Mouse (Mus musculus): ENCODE measurements at regions not wholly inside any gene's neighbourhood (a gene's known extent, or its start where the extent isn't known, plus 50 kb on each side); places are given as distances from the start of the nearest gene placed in this dataset.

DNA sequence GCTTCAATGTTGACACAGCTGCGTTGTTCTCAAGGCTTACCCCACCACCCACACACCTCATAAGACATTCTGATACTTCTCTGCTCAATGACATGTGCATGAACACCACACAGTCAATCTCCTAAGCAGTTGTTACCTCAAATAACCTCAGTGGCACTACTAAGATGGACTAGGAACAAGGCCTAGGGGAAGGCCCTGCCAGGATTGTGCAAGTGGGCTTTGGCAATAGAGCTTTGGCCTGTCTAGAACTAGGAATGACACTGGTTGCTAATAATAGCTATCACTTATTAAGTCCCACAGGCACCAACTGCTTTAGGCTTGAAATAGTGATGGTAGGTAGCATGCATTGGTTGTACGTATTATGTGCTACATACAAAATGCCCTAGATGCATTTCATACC lies 169.7 kb upstream of the Nabp1 start:
- no peak for DNase-seq (ENCODE audit: low spot score in 2 of 2)

DNA sequence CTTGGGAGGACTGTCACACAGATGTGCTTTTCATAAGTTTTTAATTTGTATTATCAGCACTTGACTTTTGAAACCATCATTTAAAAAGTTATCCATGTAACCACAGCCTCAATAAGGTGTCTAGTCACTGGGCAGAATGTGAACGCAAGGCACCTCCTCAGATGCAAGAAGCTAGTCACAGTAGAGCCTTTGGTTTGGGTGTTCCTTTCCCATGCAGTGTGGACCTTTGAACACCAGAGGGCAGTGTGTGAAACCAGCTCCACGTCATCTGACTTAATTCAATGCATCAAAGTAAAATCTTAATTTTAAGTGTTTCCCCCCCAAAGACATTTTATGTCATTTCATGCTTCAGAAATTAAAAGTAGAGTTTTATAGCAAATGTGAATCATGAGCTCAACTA lies 166.2 kb upstream of the Nabp1 start:
- DNase-seq (ENCODE audit: low spot score in 2 of 2) = peak; percentile 38 to 59

DNA sequence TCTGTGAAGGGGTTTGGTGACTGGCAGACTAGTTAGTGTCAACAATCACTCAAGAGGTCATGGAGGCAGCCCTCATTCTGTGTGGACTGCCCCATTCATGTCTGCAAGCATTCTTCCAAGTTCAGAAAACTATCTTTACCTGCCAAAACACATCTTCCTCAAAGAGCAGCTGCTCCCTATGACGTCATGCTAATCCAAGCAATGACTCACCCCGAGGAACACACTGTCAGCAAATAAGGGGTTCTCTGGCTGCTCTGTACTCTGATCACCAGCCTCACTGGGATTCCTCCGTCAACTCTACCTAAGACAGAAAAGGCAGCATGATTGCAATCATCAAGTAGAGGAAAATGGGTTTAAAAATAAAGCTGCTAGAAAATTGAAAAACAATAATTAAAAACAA lies 165.4 kb upstream of the Nabp1 start:
- no peak for DNase-seq (ENCODE audit: low spot score in 2 of 2)

DNA sequence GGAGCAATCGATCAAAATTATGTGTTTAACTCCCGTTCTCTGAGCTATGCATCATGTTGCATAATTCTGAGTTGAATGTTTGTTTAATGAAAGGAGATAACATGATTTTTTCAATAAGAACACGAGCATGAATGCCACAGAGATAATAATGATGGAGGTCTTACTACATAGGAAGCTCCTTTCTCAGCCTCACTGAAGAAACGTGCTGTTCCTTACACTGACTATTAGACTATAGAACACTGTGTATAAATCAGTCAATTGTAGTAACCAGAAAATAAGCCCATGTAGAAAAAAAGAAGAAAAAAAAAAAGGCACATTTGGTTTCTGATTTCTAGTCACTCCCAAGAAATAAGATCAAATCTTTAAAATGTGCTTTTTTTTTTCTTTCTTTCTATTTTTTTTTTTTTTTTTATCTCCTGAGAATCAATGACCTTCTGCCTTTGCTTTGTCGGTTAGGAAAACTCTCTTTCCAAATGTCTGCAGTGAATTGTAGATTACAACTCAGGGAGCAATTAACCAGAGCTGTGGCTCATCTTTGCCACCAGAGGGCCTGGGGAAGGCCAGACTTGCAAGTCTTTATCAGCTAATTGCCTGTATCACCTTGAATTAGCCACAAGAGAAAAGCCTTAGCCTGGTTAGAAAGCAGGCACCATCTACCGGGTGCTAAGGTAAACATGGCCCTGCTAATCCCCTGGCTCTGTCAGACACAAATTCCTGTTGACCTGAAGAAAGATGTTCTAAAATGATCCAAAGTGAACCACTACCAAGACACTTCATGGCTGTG lies 160.5 kb upstream of the Nabp1 start:
- DNase-seq (ENCODE audit: low spot score in 2 of 2) = no peak

DNA sequence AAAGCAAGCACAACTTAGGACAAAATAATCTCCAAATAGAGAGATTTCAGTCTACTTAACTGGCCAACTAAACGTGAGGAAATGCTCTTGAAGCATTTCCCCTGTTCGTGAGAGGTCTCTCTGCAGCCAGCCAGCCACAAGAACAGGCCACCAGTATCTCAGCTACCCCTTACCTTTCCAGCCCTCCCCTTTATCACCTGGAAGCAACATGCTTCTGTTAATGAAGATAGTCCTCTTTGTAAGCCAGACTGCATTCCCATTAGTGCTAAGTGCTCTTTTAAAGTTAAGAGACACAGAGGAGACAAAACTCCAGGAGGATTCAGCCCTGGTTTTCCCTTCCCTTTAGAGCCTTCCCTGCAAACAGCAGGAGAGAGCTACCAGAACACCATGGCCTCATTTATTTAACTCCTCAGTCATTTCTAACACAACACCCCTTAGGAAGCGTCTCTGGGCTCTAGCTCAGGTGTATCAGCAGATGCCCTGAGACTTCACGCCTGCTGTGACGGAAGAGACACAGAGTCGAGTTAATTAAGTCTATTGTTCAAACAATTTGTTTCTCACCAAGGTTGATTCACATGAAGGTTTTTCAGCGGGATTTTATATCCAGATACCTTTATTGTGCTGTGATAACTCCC lies 157.8 kb upstream of the Nabp1 start:
- DNase-seq (ENCODE audit: low spot score in 2 of 2) = no peak

DNA sequence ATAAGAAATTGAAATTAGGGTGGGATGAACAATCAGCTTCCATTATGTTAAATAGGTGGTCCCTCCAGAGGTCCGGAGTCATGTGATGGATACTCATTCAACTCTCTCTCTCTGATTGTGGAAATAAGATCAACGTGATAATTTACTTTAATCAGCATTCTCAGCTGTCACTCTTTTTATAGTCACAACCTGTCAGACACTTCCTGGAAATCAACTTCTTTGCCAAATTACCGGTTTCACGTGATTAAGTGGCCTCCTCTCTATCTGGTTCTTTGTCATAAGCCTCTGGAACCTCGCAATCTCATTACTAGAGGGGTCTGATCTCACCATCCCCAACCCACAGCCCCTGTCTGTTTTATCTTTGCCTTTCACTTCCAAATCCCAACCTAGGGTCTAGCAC lies 155.6 kb upstream of the Nabp1 start:
- no peak for DNase-seq (ENCODE audit: low spot score in 2 of 2)

DNA sequence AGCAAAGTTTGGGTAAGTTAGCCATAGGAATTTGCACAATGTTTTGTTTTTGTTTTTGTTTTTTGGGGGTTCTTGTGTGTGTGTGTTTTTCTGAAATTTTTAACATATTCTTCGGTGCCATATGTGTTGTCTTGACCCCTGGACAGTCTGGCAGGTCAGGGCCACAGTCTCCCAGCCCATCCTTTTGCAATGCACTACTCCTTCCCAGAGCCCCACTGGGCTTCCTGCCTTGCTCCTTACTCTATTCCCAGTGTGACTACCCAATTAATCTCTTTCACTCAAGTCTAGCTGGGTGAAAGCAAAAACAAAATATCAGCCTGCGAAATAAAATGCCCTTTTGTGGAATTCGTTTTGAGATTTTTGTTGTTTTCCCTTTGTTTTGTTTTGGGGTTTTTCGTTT lies 154.6 kb upstream of the Nabp1 start:
- no peak for DNase-seq (ENCODE audit: low spot score in 2 of 2)

DNA sequence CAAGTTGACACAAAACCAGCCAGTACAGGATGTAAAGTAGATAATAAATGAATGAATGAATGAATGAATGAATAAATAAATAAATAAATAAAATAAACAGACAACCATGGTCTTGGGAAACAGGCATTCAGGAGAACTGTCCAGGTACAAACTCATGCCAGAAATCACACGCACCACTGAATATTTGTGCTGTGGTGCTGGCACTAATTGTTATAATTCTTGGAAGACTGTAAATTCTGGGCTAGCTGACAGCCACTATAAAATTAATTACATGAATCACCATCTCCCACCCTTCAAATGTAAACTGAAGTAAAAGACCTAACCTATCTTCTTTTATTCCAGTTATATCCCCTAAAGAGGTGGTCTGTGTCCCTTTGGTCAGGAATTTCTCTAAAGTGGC lies 151.6 kb upstream of the Nabp1 start:
- DNase-seq (ENCODE audit: low spot score in 2 of 2) = no peak

DNA sequence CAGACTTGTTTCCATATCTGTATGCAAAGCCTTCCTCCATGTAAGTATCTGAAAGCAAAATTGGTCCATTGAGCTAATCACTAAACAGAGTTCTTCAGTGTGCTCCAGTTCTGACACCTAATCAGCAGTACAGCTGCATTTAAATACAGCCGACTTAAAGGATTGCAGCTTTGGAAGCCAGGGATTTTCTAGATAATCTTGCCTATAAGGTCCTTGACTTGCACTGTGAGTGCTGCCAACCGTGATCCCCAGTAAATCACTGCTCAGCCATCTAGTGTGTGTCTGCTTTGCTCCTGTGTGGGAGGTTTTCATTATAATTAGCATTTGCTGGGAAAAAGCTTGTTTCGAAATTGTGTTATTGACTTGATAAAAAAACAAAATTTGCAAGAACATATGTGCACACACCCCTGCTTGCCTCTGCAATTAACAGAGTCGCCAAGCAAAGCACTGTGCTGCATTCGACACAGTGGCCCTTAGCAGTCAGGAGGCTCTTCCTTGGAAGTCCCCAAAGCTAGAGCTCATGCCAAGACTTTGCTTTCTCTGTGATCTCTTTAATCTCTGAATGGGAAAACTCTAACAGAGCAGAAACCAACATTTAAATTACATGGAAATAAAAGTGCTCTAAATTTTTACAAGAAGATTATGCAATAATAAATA lies 150.0 kb upstream of the Nabp1 start:
- DNase-seq (ENCODE audit: low spot score in 2 of 2) = no peak

DNA sequence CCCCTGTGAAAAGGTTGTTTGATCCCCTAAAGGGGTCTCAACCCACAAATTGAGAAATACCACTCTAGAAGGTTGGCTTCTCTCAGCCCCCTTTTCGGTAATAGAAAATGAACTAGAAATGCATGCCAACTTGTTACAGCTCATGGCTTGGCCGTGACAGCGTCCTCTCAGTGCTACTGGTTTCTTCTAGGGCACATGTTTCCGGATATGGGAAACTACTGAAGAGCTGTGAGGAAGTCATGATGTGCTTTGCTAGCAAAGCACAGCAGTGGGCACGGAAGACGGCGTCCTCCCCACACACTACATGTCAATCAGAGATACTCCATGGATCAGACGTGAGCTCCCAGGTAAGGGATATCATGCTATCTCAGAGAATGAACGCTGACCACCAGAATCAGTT lies 148.1 kb upstream of the Nabp1 start:
- no peak for DNase-seq (ENCODE audit: low spot score in 2 of 2)

DNA sequence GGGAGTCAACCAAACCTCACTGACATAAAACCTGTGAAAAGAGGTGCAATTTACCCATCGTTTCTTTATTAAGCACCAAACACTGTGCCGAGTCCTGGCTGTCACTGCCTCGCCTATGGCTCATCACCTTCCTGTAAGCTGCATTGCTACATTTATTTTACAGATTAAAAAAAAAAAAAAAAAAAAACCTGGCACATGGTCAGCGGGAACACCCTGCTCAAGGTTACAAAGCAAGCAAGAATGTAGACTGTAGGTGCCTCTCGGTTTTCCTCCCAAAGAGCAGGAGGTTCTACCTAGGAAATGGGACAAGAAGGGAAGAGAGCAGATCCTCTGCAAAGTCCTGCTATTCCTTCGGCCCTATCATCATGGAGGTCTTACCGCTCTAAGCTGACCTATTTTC lies 146.9 kb upstream of the Nabp1 start:
- no peak for DNase-seq (ENCODE audit: low spot score in 2 of 2)

DNA sequence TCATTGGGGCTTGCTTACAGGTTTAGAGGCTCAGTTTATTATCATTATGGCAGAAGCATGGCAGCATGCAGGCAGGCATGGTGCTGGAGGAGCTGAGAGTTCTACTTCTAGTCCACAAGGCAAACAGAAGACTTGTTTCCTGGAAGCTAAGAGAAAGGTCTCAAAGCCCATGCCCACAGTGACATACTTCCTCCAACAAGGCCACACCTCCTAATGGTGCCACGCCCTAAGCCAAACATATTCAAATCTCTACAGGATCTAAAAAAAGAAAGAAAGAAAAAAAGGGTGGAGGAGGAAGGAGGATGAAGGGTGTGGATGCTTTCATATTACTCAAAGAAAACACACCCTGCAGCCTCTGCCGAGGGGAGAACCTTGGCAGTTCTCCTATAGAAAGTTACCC lies 146.3 kb upstream of the Nabp1 start:
- no peak for DNase-seq (ENCODE audit: low spot score in 2 of 2)

DNA sequence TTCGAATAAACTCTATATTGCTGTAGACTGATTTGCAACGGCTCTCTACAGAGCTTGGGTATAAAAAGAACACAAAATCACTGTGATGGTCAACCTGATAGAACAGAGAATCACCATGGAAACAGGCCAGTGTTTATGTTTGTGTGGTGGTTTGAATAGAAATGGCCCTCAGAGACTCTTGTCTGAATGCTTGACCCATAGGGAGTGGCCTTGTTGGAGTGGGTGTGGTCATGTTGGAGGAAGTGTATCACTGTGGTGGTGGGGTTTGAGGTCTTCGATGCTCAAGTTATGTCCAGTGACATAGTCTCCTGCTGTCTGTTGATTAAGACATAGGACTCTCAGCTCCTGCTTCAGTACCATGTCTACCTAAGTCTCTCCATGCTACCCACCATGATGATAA lies 144.8 kb upstream of the Nabp1 start:
- no peak for DNase-seq (ENCODE audit: low spot score in 2 of 2)

DNA sequence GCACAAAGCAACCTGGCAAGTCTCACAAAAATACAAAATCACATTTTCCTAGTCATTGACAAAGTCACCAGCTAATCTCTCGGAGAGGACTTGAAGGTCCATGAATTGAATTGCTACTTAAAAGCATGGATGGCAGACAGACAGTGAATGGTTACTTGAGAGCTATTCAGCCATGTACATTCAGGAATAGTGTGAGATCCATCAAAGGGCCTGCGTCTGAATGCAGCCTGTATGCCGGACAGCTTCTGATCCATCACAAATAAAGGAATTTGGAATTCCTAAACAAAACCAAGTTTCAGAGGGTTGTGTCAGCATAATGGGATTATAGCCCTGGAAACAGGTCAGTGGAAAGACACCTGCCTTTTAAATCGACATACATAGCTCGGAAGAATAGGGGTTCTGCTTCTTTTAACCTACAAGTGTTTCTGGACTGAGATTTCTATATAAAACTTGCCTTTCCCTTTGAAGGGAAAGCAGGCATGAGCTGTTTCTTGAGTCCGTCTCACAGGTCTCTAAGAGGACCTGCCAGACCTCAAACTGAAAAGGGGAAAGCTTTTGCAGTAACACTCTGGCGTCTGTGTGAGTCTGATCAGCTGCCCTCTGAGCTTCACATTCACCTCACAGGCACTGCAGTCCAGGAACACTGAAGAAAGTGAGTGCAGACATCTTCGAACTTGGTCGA lies 144.1 kb upstream of the Nabp1 start:
- DNase-seq (ENCODE audit: low spot score in 2 of 2) = no peak

DNA sequence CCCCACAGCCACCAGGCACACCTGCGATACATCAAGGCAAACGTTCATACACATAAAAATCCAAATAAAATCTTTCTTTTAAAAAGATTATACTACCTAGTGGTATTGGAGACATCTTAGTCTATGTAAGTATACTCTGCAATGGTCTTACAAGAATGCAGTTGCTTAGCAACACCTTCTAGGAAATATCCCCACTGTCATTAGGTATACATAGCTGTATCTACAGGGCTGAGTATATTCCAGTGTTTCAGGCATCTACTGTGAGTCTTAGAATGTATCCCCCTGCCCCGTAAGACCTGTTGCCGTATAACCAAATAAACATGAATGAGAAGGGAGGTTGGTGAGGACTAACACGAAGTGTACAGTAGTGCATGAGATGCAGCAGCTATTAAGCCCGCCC lies 142.8 kb upstream of the Nabp1 start:
- DNase-seq (ENCODE audit: low spot score in 2 of 2) = no peak

DNA sequence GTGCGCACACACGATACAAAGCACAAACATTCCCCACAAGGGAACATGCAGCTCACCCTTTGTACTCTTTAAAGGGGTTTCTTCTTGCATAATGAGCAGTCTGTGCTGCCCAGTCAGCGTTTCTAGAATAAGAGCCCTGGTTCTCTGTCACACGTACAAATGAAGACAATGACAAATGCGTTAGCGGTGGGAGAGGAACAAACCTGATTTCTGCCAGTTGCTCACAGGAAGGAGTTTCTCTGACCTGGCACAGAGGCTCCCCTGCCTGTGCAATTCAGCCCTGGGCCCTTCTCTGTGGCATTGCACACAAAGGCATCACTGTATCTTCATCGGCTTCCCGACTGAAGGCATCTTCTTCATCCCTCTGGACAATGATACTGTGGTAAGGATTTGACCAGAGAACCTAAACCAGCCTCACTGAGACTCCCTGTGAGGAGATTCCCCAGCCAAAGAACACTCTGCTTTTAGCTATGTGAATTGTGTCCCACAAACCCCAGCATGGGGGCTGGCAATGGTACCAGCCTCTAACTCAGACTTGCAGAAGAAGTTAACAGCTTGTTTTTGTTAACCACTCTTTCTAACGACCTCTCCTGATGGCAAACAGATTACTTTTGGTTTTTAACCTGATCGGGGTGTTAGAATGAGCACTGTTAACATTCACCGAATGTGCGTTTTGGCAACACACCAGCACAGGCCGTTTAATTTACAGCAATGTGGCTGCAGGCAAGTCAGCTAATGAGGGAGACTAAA lies 139.5 kb upstream of the Nabp1 start:
- DNase-seq (ENCODE audit: low spot score in 2 of 2) = no peak

DNA sequence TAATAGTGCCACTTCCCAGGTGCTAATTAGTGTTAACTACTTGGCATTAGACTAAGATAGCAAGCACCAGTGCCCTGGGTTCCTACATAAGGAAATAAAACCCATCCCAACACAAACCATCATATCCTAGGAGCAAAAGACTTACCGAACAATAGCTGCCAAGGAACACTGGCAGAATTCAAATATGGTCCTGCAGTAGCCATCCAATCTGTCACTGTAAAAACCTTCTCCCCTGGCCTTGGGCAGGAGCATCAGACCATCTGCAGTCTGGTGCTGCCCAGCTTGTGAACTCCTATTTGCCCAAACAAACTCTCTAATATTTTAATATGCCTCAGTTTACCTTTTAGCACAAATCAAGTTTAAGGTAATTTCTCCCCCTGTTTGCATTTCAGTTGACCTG lies 137.9 kb upstream of the Nabp1 start:
- no peak for DNase-seq (ENCODE audit: low spot score in 2 of 2)

DNA sequence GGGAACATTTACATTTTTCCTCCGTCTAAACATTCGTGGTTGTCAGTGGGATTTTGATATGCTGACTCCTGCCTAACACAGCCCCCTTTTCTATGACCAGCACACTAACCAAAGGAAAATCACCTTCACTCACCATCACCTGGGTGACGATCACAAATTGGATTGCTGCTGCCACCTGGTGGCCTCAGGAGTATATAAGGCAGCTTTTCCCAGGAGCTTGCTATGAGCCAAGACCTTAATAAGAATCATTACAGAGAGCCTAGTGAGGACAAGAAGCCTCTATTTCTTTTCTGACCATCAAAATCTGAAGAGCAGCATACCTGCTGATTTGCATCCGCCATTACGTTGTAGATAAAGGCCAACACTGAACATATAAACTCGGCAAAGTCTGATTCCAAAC lies 137.3 kb upstream of the Nabp1 start:
- no peak for DNase-seq (ENCODE audit: low spot score in 2 of 2)

DNA sequence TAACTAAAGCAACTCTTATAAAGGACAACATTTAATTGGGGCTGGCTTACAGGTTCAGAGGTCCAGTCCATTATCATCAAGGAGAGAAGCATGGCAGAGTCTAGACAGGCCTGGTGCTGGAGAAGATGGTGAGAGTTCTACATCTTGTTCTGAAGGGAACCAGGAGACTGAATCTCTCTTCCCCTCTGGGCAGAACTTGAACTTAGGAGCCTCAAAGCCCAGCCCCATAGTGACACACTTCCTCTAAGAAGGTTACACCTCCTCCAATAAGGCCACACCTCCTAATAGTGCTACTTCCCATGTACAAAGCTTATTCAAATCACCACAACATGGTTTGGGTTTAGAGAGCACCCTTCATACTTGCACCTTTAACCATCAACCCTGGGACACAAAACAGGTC lies 136.5 kb upstream of the Nabp1 start:
- DNase-seq (ENCODE audit: low spot score in 2 of 2) = no peak

DNA sequence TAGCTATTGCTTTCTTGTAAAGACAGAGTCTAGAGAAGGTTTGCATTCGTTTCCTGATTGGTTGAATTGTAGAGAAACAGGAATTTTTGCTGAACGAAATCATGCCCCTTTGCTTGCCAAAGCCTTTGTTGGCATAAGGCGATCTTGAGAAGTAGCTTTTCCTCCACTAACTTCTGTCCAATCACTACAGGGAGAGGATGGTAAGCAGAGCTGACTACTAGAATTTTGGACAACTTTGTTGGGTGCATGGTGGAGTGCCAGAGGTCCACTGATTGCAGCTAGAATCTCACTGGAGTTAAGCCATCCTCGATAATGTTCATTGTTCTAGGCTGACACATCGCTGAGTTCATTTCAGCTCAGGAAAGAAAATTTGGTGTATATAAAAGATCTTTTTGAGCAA lies 131.1 kb upstream of the Nabp1 start:
- no peak for DNase-seq (ENCODE audit: low spot score in 2 of 2)

DNA sequence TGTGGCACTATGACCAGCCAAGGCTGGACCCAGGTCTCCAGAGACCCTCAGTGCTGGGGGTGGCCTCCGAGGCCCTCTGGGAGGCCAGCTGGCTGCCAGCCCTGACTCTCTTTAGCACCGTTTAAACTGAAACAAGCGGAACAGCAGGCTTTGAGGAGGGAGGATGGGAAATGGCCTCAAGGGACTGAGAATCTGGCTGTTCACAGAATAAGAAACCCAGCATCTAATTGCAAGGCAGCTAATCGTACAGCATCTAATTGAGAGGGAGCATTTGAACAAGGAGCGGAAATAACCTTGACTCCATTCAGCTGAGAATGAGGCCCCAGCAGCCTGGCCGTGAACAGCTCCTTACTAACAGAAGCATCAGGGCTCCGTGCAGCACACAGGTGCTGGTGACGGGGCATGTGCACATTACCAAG lies 129.2 kb upstream of the Nabp1 start:
- no peak for DNase-seq (ENCODE audit: low spot score in 2 of 2)

Data from gastrocnemius, postnatal 4 days (tissue).